Mouse (Mus musculus): ENCODE results near the gene Gm20388. TPM values are rescaled to one million over a fixed set of nuclear protein-coding genes. Genes with fewer than 3 reads are reported as not detected.

The Gm20388 gene
- polyA plus RNA-seq, 1 experiment from 2014 or later: 1.7 TPM

GRCm38 (mm10) chr8:120588908-120589771 lies 678.5 kb downstream of the Gm20388 start, which contains the start of gene Gins2:
Gene Gins2 (minus strand): TSS chr8:120589304.
- H3K27me3 ChIP-seq (ENCODE audit: insufficient read depth, poor library complexity, severe bottlenecking): no peaks in the 10 kb centered on the region
- no peaks in the 10 kb centered on the region for H3K9me3 ChIP-seq
- peaks cover 35% of the 10 kb centered on the region for H3K36me3 ChIP-seq
- peak within 1 kb of the TSS; percentile 91 for H3K4me3 ChIP-seq
- H3K4me1 ChIP-seq (replicated peaks): peaks cover 43% of the 10 kb centered on the region
- H3K27ac ChIP-seq: peak within 1 kb of the TSS; percentile 92
- DNase-seq (ENCODE audit: low spot score): peak; percentile 100
- under 1% methylated on average over 67 of the region's 67 CpGs for whole genome bisulfite sequencing

- Histone ChIP-seq H3K9me3 (no peaks in the 10 kb centered on the region), H3K4me1 (replicated peaks) (peaks cover 43% of the 10 kb centered on the region), H3K4me3 (peak overlapping the region; percentile 91), H3K27me3 (ENCODE audit: insufficient read depth, poor library complexity, severe bottlenecking) (no peaks in the 10 kb centered on the region), H3K36me3 (peaks cover 27% of the 10 kb centered on the region), H3K27ac (peak overlapping the region; percentile 92; the same call in 1 of the 2 replicates)
- no peak for DNase-seq (ENCODE audit: low spot score)
- 72% methylated on average over 2 of the region's 2 CpGs for WGBS
Observed at GRCm38 (mm10) chr8:120589921-120590320, 679.3 kb downstream of the Gm20388 start.

GRCm38 (mm10) chr8:120591587-120592292 lies 681.1 kb downstream of the Gm20388 start:
- Histone ChIP-seq H3K36me3 (peaks cover 10% of the 10 kb centered on the region), H3K27me3 (ENCODE audit: insufficient read depth, poor library complexity, severe bottlenecking) (no peaks in the 10 kb centered on the region), H3K9me3 (no peaks in the 10 kb centered on the region), H3K27ac (no peak overlapping the region), H3K4me1 (replicated peaks) (peaks cover 41% of the 10 kb centered on the region), H3K4me3 (no peak overlapping the region)
- WGBS: 80% methylated on average over 10 of the region's 10 CpGs
- no peak for DNase-seq (ENCODE audit: low spot score)

GRCm38 (mm10) chr8:120594571-120594970 lies 683.9 kb downstream of the Gm20388 start:
- Histone ChIP-seq H3K27me3 (ENCODE audit: insufficient read depth, poor library complexity, severe bottlenecking) (peaks cover 19% of the 10 kb centered on the region), H3K36me3 (no peaks in the 10 kb centered on the region), H3K4me1 (replicated peaks) (peaks cover 28% of the 10 kb centered on the region), H3K4me3 (no peak overlapping the region), H3K9me3 (no peaks in the 10 kb centered on the region), H3K27ac (no peak overlapping the region)
- 88% methylated on average over 5 of the region's 5 CpGs for WGBS
- DNase-seq (ENCODE audit: low spot score): no peak

GRCm38 (mm10) chr8:120595963-120596362 lies 685.3 kb downstream of the Gm20388 start:
- peak; percentile 74 for DNase-seq (ENCODE audit: low spot score)
- WGBS: 13% methylated on average over 5 of the region's 5 CpGs
- no peaks in the 10 kb centered on the region for H3K9me3 ChIP-seq
- peaks cover 19% of the 10 kb centered on the region for H3K27me3 ChIP-seq (ENCODE audit: insufficient read depth, poor library complexity, severe bottlenecking)
- no peak overlapping the region for H3K4me3 ChIP-seq
- no peaks in the 10 kb centered on the region for H3K36me3 ChIP-seq
- H3K4me1 ChIP-seq (replicated peaks): peaks cover 21% of the 10 kb centered on the region
- no peak overlapping the region for H3K27ac ChIP-seq

GRCm38 (mm10) chr8:120598579-120598978 lies 687.9 kb downstream of the Gm20388 start:
- peak overlapping the region; percentile 19 for H3K27ac ChIP-seq
- peaks cover 26% of the 10 kb centered on the region for H3K4me1 ChIP-seq (replicated peaks)
- peak; percentile 35 for DNase-seq (ENCODE audit: low spot score)
- peaks cover 19% of the 10 kb centered on the region for H3K27me3 ChIP-seq (ENCODE audit: insufficient read depth, poor library complexity, severe bottlenecking)
- H3K36me3 ChIP-seq: no peaks in the 10 kb centered on the region
- H3K9me3 ChIP-seq: 0 out of 2 replicates have a peak, but pooled peaks cover 6% of the 10 kb centered on the region
- 30% methylated on average over 24 of the region's 24 CpGs for WGBS
- H3K4me3 ChIP-seq: peak overlapping the region; percentile 4; the same call in 1 of the 2 replicates

- Histone ChIP-seq H3K4me1 (replicated peaks) (peaks cover 26% of the 10 kb centered on the region), H3K27ac (no peak overlapping the region), H3K9me3 (0 out of 2 replicates have a peak, but pooled peaks cover 6% of the 10 kb centered on the region), H3K27me3 (ENCODE audit: insufficient read depth, poor library complexity, severe bottlenecking) (peaks cover 19% of the 10 kb centered on the region), H3K4me3 (no peak overlapping the region), H3K36me3 (no peaks in the 10 kb centered on the region)
- whole genome bisulfite sequencing: 49% methylated on average over 7 of the region's 7 CpGs
- peak; percentile 62 for DNase-seq (ENCODE audit: low spot score)
Observed at GRCm38 (mm10) chr8:120599504-120599903, 688.9 kb downstream of the Gm20388 start.

GRCm38 (mm10) chr8:120602672-120603071 lies 692.0 kb downstream of the Gm20388 start:
- Histone ChIP-seq H3K27ac (peak overlapping the region; percentile 42), H3K4me3 (no peak overlapping the region), H3K9me3 (0 out of 2 replicates have a peak, but pooled peaks cover 6% of the 10 kb centered on the region), H3K27me3 (ENCODE audit: insufficient read depth, poor library complexity, severe bottlenecking) (peaks cover 17% of the 10 kb centered on the region), H3K36me3 (no peaks in the 10 kb centered on the region), H3K4me1 (replicated peaks) (peaks cover 38% of the 10 kb centered on the region)
- peak; percentile 45 for DNase-seq (ENCODE audit: low spot score)
- 53% methylated on average over 6 of the region's 6 CpGs for WGBS

GRCm38 (mm10) chr8:120607460-120607859 lies 696.8 kb downstream of the Gm20388 start:
- Histone ChIP-seq H3K4me1 (replicated peaks) (peaks cover 27% of the 10 kb centered on the region), H3K27ac (no peak overlapping the region; the same call in 1 of the 2 replicates), H3K4me3 (no peak overlapping the region), H3K36me3 (no peaks in the 10 kb centered on the region), H3K27me3 (ENCODE audit: insufficient read depth, poor library complexity, severe bottlenecking) (peaks cover 25% of the 10 kb centered on the region), H3K9me3 (no peaks in the 10 kb centered on the region)
- DNase-seq (ENCODE audit: low spot score): no peak
- 83% methylated on average over 9 of the region's 9 CpGs for WGBS

GRCm38 (mm10) chr8:120607885-120608284 lies 697.2 kb downstream of the Gm20388 start:
- no peaks in the 10 kb centered on the region for H3K36me3 ChIP-seq
- no peak overlapping the region for H3K4me3 ChIP-seq
- H3K4me1 ChIP-seq (replicated peaks): peaks cover 23% of the 10 kb centered on the region
- H3K9me3 ChIP-seq: no peaks in the 10 kb centered on the region
- H3K27ac ChIP-seq: no peak overlapping the region
- peaks cover 25% of the 10 kb centered on the region for H3K27me3 ChIP-seq (ENCODE audit: insufficient read depth, poor library complexity, severe bottlenecking)
- peak; percentile 70 for DNase-seq (ENCODE audit: low spot score)
- 17% methylated on average over 7 of the region's 7 CpGs for WGBS

- H3K36me3 ChIP-seq: no peaks in the 10 kb centered on the region
- 0 out of 2 replicates have a peak overlapping the region, but pooled peaks have one; percentile 10 for H3K27ac ChIP-seq
- no peak for DNase-seq (ENCODE audit: low spot score)
- WGBS: 88% methylated on average over 6 of the region's 6 CpGs
- H3K4me1 ChIP-seq (replicated peaks): peaks cover 20% of the 10 kb centered on the region
- no peaks in the 10 kb centered on the region for H3K9me3 ChIP-seq
- H3K27me3 ChIP-seq (ENCODE audit: insufficient read depth, poor library complexity, severe bottlenecking): peaks cover 32% of the 10 kb centered on the region
- no peak overlapping the region for H3K4me3 ChIP-seq
Observed at GRCm38 (mm10) chr8:120610824-120611223, 700.2 kb downstream of the Gm20388 start.

- Histone ChIP-seq H3K9me3 (no peaks in the 10 kb centered on the region), H3K27me3 (ENCODE audit: insufficient read depth, poor library complexity, severe bottlenecking) (peaks cover 22% of the 10 kb centered on the region), H3K4me3 (no peak overlapping the region), H3K36me3 (no peaks in the 10 kb centered on the region), H3K27ac (no peak overlapping the region), H3K4me1 (replicated peaks) (peaks cover 35% of the 10 kb centered on the region)
- DNase-seq (ENCODE audit: low spot score): no peak
- WGBS: 93% methylated on average over 3 of the region's 3 CpGs
Observed at GRCm38 (mm10) chr8:120614491-120614890, 703.9 kb downstream of the Gm20388 start.

Data from hindbrain, embryonic 10.5 days (tissue).